8 mouse cellular contexts compared by ENCODE assay signal in genomic region chr11:69655264-69656064, GRCm38 (mm10). TPM values are rescaled to one million over a fixed set of nuclear protein-coding genes. Genes with fewer than 3 reads are reported as not detected.
DNase-seq lines count a peak whose midpoint lies in the region; ATAC-seq and TF ChIP-seq lines count a peak whose summit lies in the region.

Sox15 (plus strand) TSS chr11:69655314.

- WGBS in forebrain, postnatal 0 days, result 22% methylated on average over 34 of the region's 34 CpGs
- 23% methylated on average over 34 of the region's 34 CpGs for WGBS in hindbrain, embryonic 12.5 days

- intact Hi-C loops in left cerebral cortex, postnatal 14 days (cut with DNase I), result loop anchor here (5.0 kb wide), 1 partner anchor 102 kb away; the partner anchor contains the start of gene Polr2a

- peak; percentile 84 for TF ChIP-seq CTCF in forebrain, postnatal 0 days (IDR thresholded peaks at IDR 0.05; ENCODE audit: low read depth)

- no peaks in the 10 kb centered on the region for H3K27me3 ChIP-seq in forebrain, postnatal 0 days (ENCODE audit: insufficient read depth, low read length)
- H3K27me3 ChIP-seq in hindbrain, embryonic 12.5 days, result no peaks in the 10 kb centered on the region

- no peak within 1 kb of the TSS; the same call in 1 of the 2 replicates for H3K9ac ChIP-seq in forebrain, postnatal 0 days
- H3K9ac ChIP-seq in hindbrain, embryonic 12.5 days, result 0 out of 2 replicates have a peak within 1 kb of the TSS, but pooled peaks have one; percentile 18

- no peaks in the 10 kb centered on the region for H3K9me3 ChIP-seq in forebrain, postnatal 0 days (ENCODE audit: low read length)
- no peaks in the 10 kb centered on the region for H3K9me3 ChIP-seq in hindbrain, embryonic 12.5 days (replicated peaks)

- no peak within 1 kb of the TSS for H3K4me3 ChIP-seq in forebrain, postnatal 0 days (ENCODE audit: low read depth, low read length)
- H3K4me3 ChIP-seq in hindbrain, embryonic 12.5 days, result no peak within 1 kb of the TSS

- H3K4me2 ChIP-seq in forebrain, postnatal 0 days (ENCODE audit: low read depth), result no peak within 1 kb of the TSS
- H3K4me2 ChIP-seq in hindbrain, embryonic 12.5 days (replicated peaks), result no peak within 1 kb of the TSS; the same call in 1 of the 2 replicates

- H3K27ac ChIP-seq in forebrain, postnatal 0 days (ENCODE audit: low read depth, low read length), result no peak within 1 kb of the TSS
- H3K27ac ChIP-seq in hindbrain, embryonic 12.5 days, result no peak within 1 kb of the TSS

- peaks cover 65% of the 10 kb centered on the region for H3K36me3 ChIP-seq in forebrain, postnatal 0 days (ENCODE audit: insufficient read depth)
- peaks cover 73% of the 10 kb centered on the region for H3K36me3 ChIP-seq in hindbrain, embryonic 12.5 days

- H3K4me1 ChIP-seq in forebrain, postnatal 0 days (ENCODE audit: insufficient read depth), result no peaks in the 10 kb centered on the region
- H3K4me1 ChIP-seq in hindbrain, embryonic 12.5 days, result peaks cover 10% of the 10 kb centered on the region

- peak; percentile 72 to 87 for DNase-seq in adrenal gland, adult (ENCODE audit: inconsistent age in 2 of 2, low spot score in 1 of 2)
- no peak for DNase-seq in adrenal gland, adult 8-10 months
- DNase-seq in cerebellum, adult 8-10 months, result peak; percentile 72
- DNase-seq in forebrain, postnatal 0 days, result peak; percentile 86
- peak; percentile 79 to 80 for DNase-seq in left cerebral cortex, postnatal 14 days (ENCODE audit: low spot score in 2 of 2)
- DNase-seq in right cerebral cortex, postnatal 4 days, result peak; percentile 76

- ATAC-seq in forebrain, postnatal 0 days, result peak; percentile 80
- peak; percentile 66 for ATAC-seq in hindbrain, embryonic 12.5 days (ENCODE audit: low FRiP score)
- peak; percentile 68 for ATAC-seq in megakaryocyte, adult 5-6 weeks (ENCODE audit: poor library complexity, severe bottlenecking)

RNA-seq across cellular contexts. Expression of gene Sox15, which starts in this region (rescaled TPM):
- not detected for total RNA-seq in adrenal gland, adult 8-10 months (2022)
- total RNA-seq in forebrain, postnatal 0 days (2014; rRNA removed), result not detected in 2 replicates
- not detected in 2 replicates for polyA plus RNA-seq in forebrain, postnatal 0 days (2015; fragmentation: Nextera tagmentation; extraction: Ambion mirVana)
- 0.26 TPM in 1 of 2 replicates, not detected in the other for polyA plus RNA-seq in hindbrain, embryonic 12.5 days (2016; fragmentation: Nextera tagmentation; extraction: Ambion mirVana)
- total RNA-seq in left cerebral cortex, postnatal 14 days (2021), result not detected
- total RNA-seq in megakaryocyte, adult 5-6 weeks (2015), result not detected in 2 replicates
- 0.22 TPM in 1 of 2 replicates, not detected in the other for total RNA-seq in megakaryocyte, adult 5-6 weeks (2017)

Comparison
In these comparisons a context has a peak if more than half of its experiments do, and no peak if none do; other contexts are left out.
1. Peak in DNase-seq and ATAC-seq in forebrain, postnatal 0 days; RNA of the gene not detected or under 1 TPM.
2. Peak in ATAC-seq and H3K9ac ChIP-seq in hindbrain, embryonic 12.5 days; RNA of the gene not detected or under 1 TPM.
3. Peak in DNase-seq in left cerebral cortex, postnatal 14 days; RNA of the gene not detected or under 1 TPM.
4. Peak in ATAC-seq in megakaryocyte, adult 5-6 weeks; RNA of the gene not detected or under 1 TPM.